Mouse (Mus musculus) stomach, postnatal 0 days (tissue): ENCODE results near the gene AI182371. TPM values are rescaled to one million over a fixed set of nuclear protein-coding genes. Genes with fewer than 3 reads are reported as not detected.

ENCODE experiments used
- ATAC-seq: fragments of 200-750 bp; cut with Nextera tagmentation; 2 replicates; pipeline ENCODE4 v1.8.0; 2017; ENCODE audit not compliant: low FRiP score, low TSS enrichment
- DNase-seq: peaks from one replicate; pipeline ENCODE4 v3.0.0-alpha.2; 2016; ENCODE audit warnings: low spot score
- H3K27ac ChIP-seq: fragments of 300-500 bp; sonication (generic); replicated peaks from 2 replicates; pipeline ENCODE4 v1.5.1; 2014; ENCODE audit warnings: mild to moderate bottlenecking, control low read depth
- H3K27me3 ChIP-seq: fragments of 300-500 bp; sonication (generic); 2 replicates; pipeline ENCODE4 v1.6.1; 2014; ENCODE audit warnings: low read length; ENCODE audit not compliant: control insufficient read depth, insufficient read depth
- H3K36me3 ChIP-seq: fragments of 300-500 bp; sonication (generic); 2 replicates; pipeline ENCODE4 v1.6.1; 2014; ENCODE audit warnings: low read length, mixed read lengths; ENCODE audit not compliant: control insufficient read depth, insufficient read depth
- H3K4me1 ChIP-seq: fragments of 300-500 bp; sonication (generic); replicated peaks from 2 replicates; pipeline ENCODE4 v1.6.1; 2014; ENCODE audit warnings: antibody characterized with exemption; ENCODE audit not compliant: control insufficient read depth, insufficient read depth
- H3K4me2 ChIP-seq: fragments of 300-500 bp; sonication (generic); replicated peaks from 2 replicates; pipeline ENCODE4 v1.6.1; 2014; ENCODE audit warnings: low read depth, mild to moderate bottlenecking, control low read depth, moderate library complexity
- H3K4me3 ChIP-seq: fragments of 300-500 bp; sonication (generic); 2 replicates; pipeline ENCODE4 v1.5.1; 2014; ENCODE audit warnings: low read depth, low read length, control low read depth
- H3K9ac ChIP-seq: fragments of 300-500 bp; sonication (generic); 2 replicates; pipeline ENCODE4 v1.6.1; 2014; ENCODE audit warnings: mild to moderate bottlenecking, low read length, control low read depth, mixed read lengths
- H3K9me3 ChIP-seq: fragments of 300-500 bp; sonication (generic); 2 replicates; pipeline ENCODE4 v1.6.1; 2016; ENCODE audit warnings: low read length; ENCODE audit not compliant: control insufficient read depth
- CTCF ChIP-seq: IDR thresholded peaks from 2 replicates; pipeline ENCODE4 v1.5.1; 2016; ENCODE audit warnings: antibody characterized with exemption, low read depth, mild to moderate bottlenecking, moderate library complexity
- EP300 ChIP-seq: optimal IDR thresholded peaks from 2 replicates; pipeline ENCODE3; 2016; ENCODE audit warnings: antibody characterized with exemption
- WGBS: fragments of 180-500 bp; shearing (Covaris S2); extraction: QIAGEN DNeasy Blood & Tissue Kit; methylation state at CpG from one replicate; pipeline ENCODE4 v1.1.7; 2014; 5-methylcytosine and 5-hydroxymethylcytosine counted together
- polyA plus RNA-seq: library from polyadenylated mRNA; unstranded; fragments of >200 nt; fragmentation: Nextera tagmentation; extraction: Ambion mirVana; gene quantifications from 2 replicates; pipeline ENCODE4 v1.2.1, GENCODE M21; 2015

AI182371 gene
- 0.15 and 0.25 TPM in 2 replicates for polyA plus RNA-seq

GRCm38 (mm10) chr2:35101443-35101842 is at the start of gene AI182371:
TSS of gene AI182371 (minus strand) at chr2:35101543.
- TF ChIP-seq CTCF: no peak
- TF ChIP-seq EP300: no peak
- Histone ChIP-seq H3K27me3 (no peaks in the 10 kb centered on the region), H3K9me3 (no peaks in the 10 kb centered on the region), H3K4me3 (no peak within 1 kb of the TSS), H3K4me2 (no peak within 1 kb of the TSS), H3K9ac (no peak within 1 kb of the TSS), H3K4me1 (no peaks in the 10 kb centered on the region), H3K36me3 (no peaks in the 10 kb centered on the region), H3K27ac (no peak within 1 kb of the TSS)
- 97% methylated on average over 3 of the region's 3 CpGs for WGBS
- ATAC-seq (no peak), DNase-seq (no peak)

GRCm38 (mm10) chr2:35148806-35149205 is 47.5 kb upstream of the AI182371 start:
- no peaks in the 10 kb centered on the region for H3K27me3 ChIP-seq
- H3K36me3 ChIP-seq: peaks cover 35% of the 10 kb centered on the region
- ATAC-seq (no peak), DNase-seq (no peak)
- H3K9me3 ChIP-seq: no peaks in the 10 kb centered on the region
- H3K4me1 ChIP-seq: no peaks in the 10 kb centered on the region
- TF ChIP-seq EP300: no peak
- TF ChIP-seq CTCF: no peak
- H3K27ac ChIP-seq: no peak overlapping the region
- no peak overlapping the region for H3K9ac ChIP-seq
- 91% methylated on average over 10 of the region's 10 CpGs for WGBS
- no peak overlapping the region for H3K4me2 ChIP-seq
- H3K4me3 ChIP-seq: no peak overlapping the region

GRCm38 (mm10) chr2:35141673-35142072 is 40.3 kb upstream of the AI182371 start:
- Histone ChIP-seq H3K27ac (no peak overlapping the region), H3K4me2 (no peak overlapping the region), H3K27me3 (no peaks in the 10 kb centered on the region), H3K4me1 (no peaks in the 10 kb centered on the region), H3K4me3 (no peak overlapping the region), H3K9ac (no peak overlapping the region), H3K36me3 (peaks cover 17% of the 10 kb centered on the region), H3K9me3 (no peaks in the 10 kb centered on the region)
- DNase-seq: no peak
- no peak for ATAC-seq
- no peak for TF ChIP-seq EP300
- no peak for TF ChIP-seq CTCF
- 95% methylated on average over 3 of the region's 3 CpGs for WGBS

GRCm38 (mm10) chr2:35138576-35138975 is 37.2 kb upstream of the AI182371 start:
- no peak for DNase-seq
- Histone ChIP-seq H3K27me3 (no peaks in the 10 kb centered on the region), H3K9ac (no peak overlapping the region), H3K36me3 (peaks cover 10% of the 10 kb centered on the region; the same call in 1 of the 2 replicates), H3K27ac (no peak overlapping the region), H3K4me2 (no peak overlapping the region), H3K4me3 (no peak overlapping the region), H3K9me3 (no peaks in the 10 kb centered on the region), H3K4me1 (no peaks in the 10 kb centered on the region)
- ATAC-seq: no peak
- TF ChIP-seq EP300: no peak
- no peak for TF ChIP-seq CTCF
- 57% methylated on average over 1 of the region's 1 CpGs for WGBS

GRCm38 (mm10) chr2:35133891-35134290 is 32.5 kb upstream of the AI182371 start:
- Histone ChIP-seq H3K36me3 (0 out of 2 replicates have a peak, but pooled peaks cover 5% of the 10 kb centered on the region), H3K27ac (no peak overlapping the region), H3K27me3 (no peaks in the 10 kb centered on the region), H3K4me3 (no peak overlapping the region), H3K9me3 (no peaks in the 10 kb centered on the region), H3K9ac (no peak overlapping the region), H3K4me1 (no peaks in the 10 kb centered on the region), H3K4me2 (no peak overlapping the region)
- TF ChIP-seq EP300: no peak
- no peak for TF ChIP-seq CTCF
- no peak for DNase-seq
- 69% methylated on average over 5 of the region's 5 CpGs for WGBS
- ATAC-seq: no peak

- Histone ChIP-seq H3K27me3 (no peaks in the 10 kb centered on the region), H3K9ac (peak overlapping the region; percentile 52), H3K27ac (peak overlapping the region; percentile 84), H3K9me3 (no peaks in the 10 kb centered on the region), H3K4me3 (peak overlapping the region; percentile 48), H3K4me2 (peak overlapping the region; percentile 61), H3K36me3 (0 out of 2 replicates have a peak, but pooled peaks cover 3% of the 10 kb centered on the region), H3K4me1 (no peaks in the 10 kb centered on the region)
- ATAC-seq: no peak
- TF ChIP-seq CTCF (no peak), EP300 (no peak)
- 2% methylated on average over 5 of the region's 5 CpGs for WGBS
- DNase-seq: no peak
Observed at GRCm38 (mm10) chr2:35132662-35133055, 31.3 kb upstream of the AI182371 start.
